Mouse (Mus musculus) brain, embryonic 14.5 days (tissue): ENCODE measurements around the gene Pkd2. TPM values are rescaled to one million over a fixed set of nuclear protein-coding genes. Genes with fewer than 3 reads are reported as not detected.

Experiments
- DNase-seq: peaks from one replicate; pipeline ENCODE4 v3.0.0-alpha.2; 2011; ENCODE audit warnings: low read depth
- CTCF ChIP-seq: fragments of 200-500 bp; IDR thresholded peaks from 2 replicates; pipeline ENCODE4 v1.5.1; 2012; ENCODE audit warnings: inconsistent platforms, mild to moderate bottlenecking, moderate library complexity, borderline replicate concordance; ENCODE audit not compliant: insufficient read depth, insufficient read length; ENCODE audit errors: extremely low read depth
- POLR2A ChIP-seq: fragments of 200-500 bp; IDR thresholded peaks from 2 replicates; pipeline ENCODE4 v1.6.1; 2012; ENCODE audit warnings: mild to moderate bottlenecking, inconsistent platforms, borderline replicate concordance; ENCODE audit not compliant: poor library complexity, insufficient read depth, insufficient read length, severe bottlenecking; ENCODE audit errors: extremely low read depth
- polyA plus RNA-seq: library from polyadenylated mRNA; depleted of rRNA; stranded (reverse); fragments of >200 nt; gene quantifications from 2 replicates; pipeline ENCODE4 v1.2.3, GENCODE M21; 2012; rRNA removed

Pkd2 gene
- polyA plus RNA-seq: 33.5 TPM in 2 replicates

- TF ChIP-seq CTCF: no peak
- TF ChIP-seq POLR2A: peak; percentile 66; the same call in 1 of the 2 replicates
- peak; percentile 85 for DNase-seq
Measured at GRCm38 (mm10) chr5:104458832-104459705, at the start of gene Pkd2. Gene Pkd2, plus strand, starts transcription at chr5:104459450.

GRCm38 (mm10) chr5:104415999-104416398 is 43.3 kb upstream of the Pkd2 start:
- DNase-seq: peak; percentile 80
- TF ChIP-seq CTCF (no peak), POLR2A (no peak)

- DNase-seq: no peak
- TF ChIP-seq CTCF: no peak
- no peak for TF ChIP-seq POLR2A
Measured at GRCm38 (mm10) chr5:104417028-104417427, 42.2 kb upstream of the Pkd2 start.

GRCm38 (mm10) chr5:104417721-104418120 is 41.5 kb upstream of the Pkd2 start:
- no peak for DNase-seq
- TF ChIP-seq POLR2A (no peak), CTCF (no peak)

- no peak for DNase-seq
- TF ChIP-seq POLR2A: no peak
- no peak for TF ChIP-seq CTCF
Measured at GRCm38 (mm10) chr5:104422039-104422438, 37.2 kb upstream of the Pkd2 start.

- DNase-seq: no peak
- TF ChIP-seq CTCF: no peak
- TF ChIP-seq POLR2A: no peak
Measured at GRCm38 (mm10) chr5:104423861-104424260, 35.4 kb upstream of the Pkd2 start.

GRCm38 (mm10) chr5:104425949-104426348 is 33.3 kb upstream of the Pkd2 start:
- DNase-seq: no peak

GRCm38 (mm10) chr5:104432886-104433285 is 26.4 kb upstream of the Pkd2 start:
- TF ChIP-seq CTCF: peak; percentile 23; the same call in 1 of the 2 replicates
- no peak for TF ChIP-seq POLR2A
- no peak for DNase-seq

More at GRCm38 (mm10) chr5:104425949-104426348, 33.3 kb upstream of the Pkd2 start:
- TF ChIP-seq CTCF (no peak), POLR2A (no peak)

- DNase-seq: no peak
- TF ChIP-seq CTCF: no peak
- no peak for TF ChIP-seq POLR2A
Measured at GRCm38 (mm10) chr5:104433968-104434565, 25.2 kb upstream of the Pkd2 start.

GRCm38 (mm10) chr5:104434835-104435301 is 24.4 kb upstream of the Pkd2 start, which contains the start of gene Spp1:
Gene Spp1, plus strand, starts transcription at chr5:104435118.
- no peak for TF ChIP-seq CTCF
- no peak for TF ChIP-seq POLR2A

GRCm38 (mm10) chr5:104436406-104437076 is 22.7 kb upstream of the Pkd2 start:
- no peak for DNase-seq
- TF ChIP-seq POLR2A (no peak), CTCF (no peak)

More at GRCm38 (mm10) chr5:104434835-104435301, 24.4 kb upstream of the Pkd2 start, which contains the start of gene Spp1:
- no peak for DNase-seq
